Mouse (Mus musculus) myocyte (in vitro differentiated cells): Measurements from ENCODE around the gene Pkd1. TPM values are rescaled to one million over a fixed set of nuclear protein-coding genes. Genes with fewer than 3 reads are reported as not detected.

Experiments
- H3K27me3 ChIP-seq: one replicate; pipeline ENCODE4 v1.6.1; 2011; ENCODE audit not compliant: control insufficient read depth, insufficient read depth, insufficient read length
- H3K36me3 ChIP-seq: one replicate; pipeline ENCODE4 v1.6.1; 2011; ENCODE audit not compliant: control insufficient read depth, insufficient read depth
- H3K4me2 ChIP-seq: one replicate; pipeline ENCODE4 v1.6.1; 2011; ENCODE audit warnings: low read depth, control low read depth
- H3K4me3 ChIP-seq: one replicate; pipeline ENCODE4 v1.5.1; 2011; ENCODE audit warnings: mild to moderate bottlenecking, control low read depth, moderate library complexity
- H3K79me2 ChIP-seq: one replicate; pipeline ENCODE4 v1.6.1; 2011; ENCODE audit not compliant: control insufficient read depth, insufficient read depth
- H3ac ChIP-seq: one replicate; pipeline ENCODE4 v1.6.1; 2011; ENCODE audit not compliant: control insufficient read depth, insufficient read length
- CEBPB ChIP-seq: IDR thresholded peaks from 2 replicates; pipeline ENCODE4 v1.6.1; 2011; ENCODE audit warnings: mild to moderate bottlenecking, moderate library complexity; ENCODE audit not compliant: poor library complexity, insufficient read depth, severe bottlenecking
- E2F4 ChIP-seq: IDR thresholded peaks from one replicate; pipeline ENCODE4 v1.6.1; 2011; ENCODE audit warnings: mild to moderate bottlenecking, control low read depth, moderate library complexity; ENCODE audit not compliant: insufficient read depth
- MAX ChIP-seq: IDR thresholded peaks from one replicate; pipeline ENCODE4 v1.6.1; 2011; ENCODE audit warnings: low read depth, mild to moderate bottlenecking, control low read depth
- MYOD1 ChIP-seq, 3 experiments: IDR thresholded peaks; one replicate each; pipeline ENCODE4 v1.6.1; 2011; ENCODE audit warnings: control low read depth in 2 of 3, low read depth in 2 of 3, mild to moderate bottlenecking in 2 of 3, moderate library complexity in 1 of 3; ENCODE audit not compliant: insufficient read length in 2 of 3, control insufficient read depth in 1 of 3
- MYOG ChIP-seq, 3 experiments: IDR thresholded peaks; one replicate each; pipeline ENCODE4 v1.6.1; 2011; ENCODE audit warnings: control low read depth in 2 of 3, low read depth in 2 of 3, mild to moderate bottlenecking in 2 of 3; ENCODE audit not compliant: insufficient read length in 2 of 3, control insufficient read depth in 1 of 3, insufficient read depth in 1 of 3
- POLR2A ChIP-seq: IDR thresholded peaks from one replicate; pipeline ENCODE4 v1.6.1; 2011; ENCODE audit warnings: low read depth, mild to moderate bottlenecking, control low read depth, moderate library complexity; ENCODE audit not compliant: insufficient read length
- POLR2AphosphoS2 ChIP-seq: IDR thresholded peaks from one replicate; pipeline ENCODE4 v1.6.1; 2011; ENCODE audit warnings: low read depth, control low read depth; ENCODE audit not compliant: insufficient read length
- REST ChIP-seq: IDR thresholded peaks from one replicate; pipeline ENCODE4 v1.6.1; 2011; ENCODE audit warnings: mild to moderate bottlenecking, control low read depth, moderate library complexity; ENCODE audit not compliant: insufficient read depth, insufficient read length
- SRF ChIP-seq: IDR thresholded peaks from one replicate; pipeline ENCODE4 v1.6.1; 2011; ENCODE audit warnings: low read depth; ENCODE audit not compliant: control insufficient read depth, insufficient read length
- TCF12 ChIP-seq: IDR thresholded peaks from one replicate; pipeline ENCODE4 v1.6.1; 2011; ENCODE audit warnings: mild to moderate bottlenecking, control low read depth; ENCODE audit not compliant: poor library complexity, insufficient read depth, severe bottlenecking
- TCF3 ChIP-seq: IDR thresholded peaks from one replicate; pipeline ENCODE4 v1.6.1; 2011; ENCODE audit warnings: low read depth, control low read depth; ENCODE audit not compliant: insufficient read length
- USF1 ChIP-seq: IDR thresholded peaks from one replicate; pipeline ENCODE4 v1.6.1; 2011; ENCODE audit warnings: low read depth, mild to moderate bottlenecking, control low read depth, moderate library complexity
- polyA plus RNA-seq: library from polyadenylated mRNA; unstranded; fragments of >200 nt; fragmentation: generic; extraction: Trizol; gene quantifications from one replicate; pipeline ENCODE4 v1.2.1, GENCODE M21; 2012; ENCODE audit warnings: missing spikeins

Gene Pkd1
- polyA plus RNA-seq, 1 experiment: 47.2 TPM

- H3K4me3 ChIP-seq: peak overlapping the region; percentile 42
- H3ac ChIP-seq: no peak overlapping the region
- no peak for TF ChIP-seq POLR2A
- TF ChIP-seq MYOG (IDR thresholded peaks at IDR 0.05; ENCODE audit: control insufficient read depth in 1 of 3, insufficient read depth in 1 of 3, insufficient read length in 2 of 3, low read depth in 2 of 3): no peak
- no peak for TF ChIP-seq MAX
- no peak for TF ChIP-seq USF1
- no peak for TF ChIP-seq E2F4
- no peak for TF ChIP-seq POLR2AphosphoS2
- TF ChIP-seq CEBPB: no peak
- TF ChIP-seq SRF: no peak
- no peak for TF ChIP-seq REST
- no peak for TF ChIP-seq MYOD1 (IDR thresholded peaks at IDR 0.05; ENCODE audit: control insufficient read depth in 1 of 3, insufficient read length in 2 of 3, low read depth in 2 of 3)
- no peak for TF ChIP-seq TCF3
- no peak for TF ChIP-seq TCF12
- no peaks in the 10 kb centered on the region for H3K36me3 ChIP-seq
- H3K79me2 ChIP-seq: peaks cover 36% of the 10 kb centered on the region
- H3K4me2 ChIP-seq: peak overlapping the region; percentile 78
- peaks cover 5% of the 10 kb centered on the region for H3K27me3 ChIP-seq
Observed at GRCm38 (mm10) chr17:24548921-24549617, 565 bp upstream of the Pkd1 start.

GRCm38 (mm10) chr17:24550416-24551049, 899 bp downstream of the Pkd1 start:
- peak overlapping the region; percentile 76 for H3ac ChIP-seq
- TF ChIP-seq CEBPB (no peak), MYOG (IDR thresholded peaks at IDR 0.05; ENCODE audit: control insufficient read depth in 1 of 3, insufficient read depth in 1 of 3, insufficient read length in 2 of 3, low read depth in 2 of 3) (peak in 2 of 3 experiments; percentile 36 to 67), POLR2AphosphoS2 (peak; percentile 32), SRF (peak; percentile 89), MAX (no peak), REST (no peak), USF1 (no peak), TCF3 (no peak), POLR2A (peak; percentile 15), MYOD1 (IDR thresholded peaks at IDR 0.05; ENCODE audit: control insufficient read depth in 1 of 3, insufficient read length in 2 of 3, low read depth in 2 of 3) (peak in 1 of 3 experiments; percentile 11), E2F4 (no peak), TCF12 (no peak)
- H3K36me3 ChIP-seq: no peaks in the 10 kb centered on the region

GRCm38 (mm10) chr17:24551050-24551444, 1.4 kb downstream of the Pkd1 start:
- TF ChIP-seq TCF3: no peak
- no peak for TF ChIP-seq SRF
- TF ChIP-seq MYOG (IDR thresholded peaks at IDR 0.05; ENCODE audit: control insufficient read depth in 1 of 3, insufficient read depth in 1 of 3, insufficient read length in 2 of 3, low read depth in 2 of 3): no peak
- H3K36me3 ChIP-seq: no peaks in the 10 kb centered on the region
- H3K4me3 ChIP-seq: peak overlapping the region; percentile 42
- H3ac ChIP-seq: peak overlapping the region; percentile 76
- H3K79me2 ChIP-seq: peaks cover 56% of the 10 kb centered on the region
- no peaks in the 10 kb centered on the region for H3K27me3 ChIP-seq
- peak overlapping the region; percentile 91 for H3K4me2 ChIP-seq

More at GRCm38 (mm10) chr17:24550416-24551049, 899 bp downstream of the Pkd1 start:
- Histone ChIP-seq H3K4me3 (peak overlapping the region; percentile 42), H3K4me2 (peak overlapping the region; percentile 91), H3K79me2 (peaks cover 50% of the 10 kb centered on the region), H3K27me3 (no peaks in the 10 kb centered on the region)

GRCm38 (mm10) chr17:24557091-24557490, 7.5 kb downstream of the Pkd1 start:
- Histone ChIP-seq H3K79me2 (peaks cover 97% of the 10 kb centered on the region), H3K36me3 (no peaks in the 10 kb centered on the region), H3K4me3 (no peak overlapping the region), H3ac (no peak overlapping the region), H3K4me2 (peak overlapping the region; percentile 16), H3K27me3 (no peaks in the 10 kb centered on the region)
- TF ChIP-seq CEBPB (no peak), MYOD1 (IDR thresholded peaks at IDR 0.05; ENCODE audit: control insufficient read depth in 1 of 3, insufficient read length in 2 of 3, low read depth in 2 of 3) (peak in 2 of 3 experiments; percentile 75 to 81), TCF3 (peak; percentile 35), E2F4 (no peak), MAX (no peak), MYOG (IDR thresholded peaks at IDR 0.05; ENCODE audit: control insufficient read depth in 1 of 3, insufficient read depth in 1 of 3, insufficient read length in 2 of 3, low read depth in 2 of 3) (peak; percentile 73 to 95 (median 83)), TCF12 (peak; percentile 58), POLR2AphosphoS2 (no peak)

- H3K27me3 ChIP-seq: no peaks in the 10 kb centered on the region
- H3K4me2 ChIP-seq: peak overlapping the region; percentile 63
- no peaks in the 10 kb centered on the region for H3K36me3 ChIP-seq
- H3ac ChIP-seq: no peak overlapping the region
- peaks cover 94% of the 10 kb centered on the region for H3K79me2 ChIP-seq
- H3K4me3 ChIP-seq: no peak overlapping the region
- TF ChIP-seq SRF (no peak), TCF12 (no peak), E2F4 (no peak)
Observed at GRCm38 (mm10) chr17:24558600-24559099, 9.0 kb downstream of the Pkd1 start.
